Mouse (Mus musculus) neural tube, embryonic 14.5 days (tissue): Measurements from ENCODE around the gene Cel. TPM values are rescaled to one million over a fixed set of nuclear protein-coding genes. Genes with fewer than 3 reads are reported as not detected.

Experiments
- ATAC-seq: fragments of 200-750 bp; cut with Nextera tagmentation; 2 replicates; pipeline ENCODE4 v1.8.0; 2017; ENCODE audit warnings: low read depth, mild to moderate bottlenecking, moderate TSS enrichment, moderate library complexity
- H3K27ac ChIP-seq: fragments of 300-500 bp; sonication (generic); 2 replicates; pipeline ENCODE4 v1.5.1; 2014; ENCODE audit warnings: low read depth, mild to moderate bottlenecking, control low read depth, low read length, moderate library complexity, mixed read lengths
- H3K27me3 ChIP-seq: fragments of 300-500 bp; sonication (generic); 2 replicates; pipeline ENCODE4 v1.6.1; 2014; ENCODE audit warnings: low read length; ENCODE audit not compliant: control insufficient read depth, insufficient read depth
- H3K36me3 ChIP-seq: fragments of 300-500 bp; sonication (generic); 2 replicates; pipeline ENCODE4 v1.6.1; 2014; ENCODE audit warnings: low read length, mixed read lengths; ENCODE audit not compliant: control insufficient read depth, insufficient read depth
- H3K4me1 ChIP-seq: fragments of 300-500 bp; sonication (generic); 2 replicates; pipeline ENCODE4 v1.6.1; 2014; ENCODE audit warnings: low read length; ENCODE audit not compliant: control insufficient read depth, insufficient read depth
- H3K4me2 ChIP-seq: fragments of 300-500 bp; sonication (generic); 2 replicates; pipeline ENCODE4 v1.6.1; 2014; ENCODE audit warnings: mild to moderate bottlenecking, low read depth, low read length, control low read depth
- H3K4me3 ChIP-seq: fragments of 300-500 bp; sonication (generic); 2 replicates; pipeline ENCODE4 v1.5.1; 2014; ENCODE audit warnings: low read depth, low read length, control low read depth, mixed read lengths
- H3K9ac ChIP-seq: fragments of 300-500 bp; sonication (generic); replicated peaks from 2 replicates; pipeline ENCODE4 v1.6.1; 2014; ENCODE audit warnings: low read depth, mild to moderate bottlenecking, control low read depth, low read length, mixed read lengths
- H3K9me3 ChIP-seq: fragments of 300-500 bp; sonication (generic); 2 replicates; pipeline ENCODE4 v1.6.1; 2016; ENCODE audit warnings: low read length; ENCODE audit not compliant: control insufficient read depth
- WGBS: fragments of 180-500 bp; shearing (Covaris S2); extraction: QIAGEN DNeasy Blood & Tissue Kit; methylation state at CpG from one replicate; pipeline ENCODE4 v1.1.7; 2014; 5-methylcytosine and 5-hydroxymethylcytosine counted together
- polyA plus RNA-seq: library from polyadenylated mRNA; unstranded; fragments of >200 nt; fragmentation: Nextera tagmentation; extraction: Ambion mirVana; gene quantifications from 2 replicates; pipeline ENCODE4 v1.2.1, GENCODE M21; 2014

Gene Cel
- not detected in 2 replicates for polyA plus RNA-seq

DNA sequence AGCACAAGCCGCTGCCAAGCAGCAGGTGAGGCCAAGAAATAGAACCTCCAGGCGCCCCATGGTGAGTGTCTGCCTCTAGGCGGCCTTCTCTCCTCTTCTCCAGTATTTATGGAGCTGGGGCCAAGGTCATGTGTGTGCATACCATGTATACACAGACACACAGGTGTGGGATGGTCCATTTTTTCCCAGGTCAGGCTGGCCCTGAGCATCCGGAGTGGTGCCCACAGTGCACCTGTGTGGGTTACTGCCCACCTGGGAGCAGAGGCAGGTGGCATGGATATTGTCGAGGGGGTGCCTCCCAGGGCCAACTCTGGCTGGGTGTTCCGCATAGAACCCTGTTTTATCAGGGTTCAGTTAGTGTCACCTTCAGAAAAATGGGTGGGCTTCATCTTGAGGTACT lies at the start of gene Cel:
Gene Cel, minus strand, starts transcription at position 101 of the 400 bp plus-strand sequence.
- H3K27me3 ChIP-seq = no peaks in the 10 kb centered on the region
- H3K4me1 ChIP-seq = no peaks in the 10 kb centered on the region
- H3K36me3 ChIP-seq = peaks cover 13% of the 10 kb centered on the region; the same call in 1 of the 2 replicates
- no peak within 1 kb of the TSS for H3K27ac ChIP-seq
- no peak within 1 kb of the TSS for H3K9ac ChIP-seq
- no peaks in the 10 kb centered on the region for H3K9me3 ChIP-seq
- ATAC-seq = no peak
- 72% methylated on average over 6 of the region's 6 CpGs for WGBS
- H3K4me2 ChIP-seq = no peak within 1 kb of the TSS
- H3K4me3 ChIP-seq = no peak within 1 kb of the TSS

DNA sequence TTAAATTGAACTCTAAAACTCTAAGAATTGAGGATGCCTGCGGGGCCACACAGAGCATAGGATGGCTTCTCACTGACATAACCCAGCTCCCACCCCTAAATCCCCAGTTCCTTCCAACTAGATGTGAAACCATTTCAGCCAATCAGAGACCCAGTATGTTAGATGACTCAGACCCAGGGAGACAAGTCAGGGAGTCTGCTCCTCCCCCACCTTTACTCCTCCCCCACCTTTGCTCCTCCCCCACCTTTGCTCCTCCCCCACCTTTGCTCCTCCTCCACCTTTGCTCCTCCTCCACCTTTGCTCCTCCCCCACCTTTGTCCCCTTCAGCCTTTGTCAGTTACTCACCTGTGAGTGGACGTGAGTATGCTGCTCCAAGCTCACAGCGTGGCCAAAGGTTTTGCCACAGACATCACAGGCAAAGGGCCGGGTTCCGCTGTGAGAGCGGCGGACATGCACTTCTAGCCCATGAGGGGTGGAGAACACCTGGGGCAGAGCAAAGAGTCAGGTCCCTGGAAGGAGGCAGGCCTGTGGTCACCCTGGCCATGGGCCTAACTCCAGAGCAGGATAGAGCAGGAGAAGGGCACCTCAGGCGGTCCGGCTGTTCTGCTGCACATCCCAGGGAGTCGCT lies 49.3 kb upstream of the Cel start:
- ATAC-seq = no peak
- Histone ChIP-seq H3K9ac (no peak overlapping the region), H3K4me2 (no peak overlapping the region), H3K36me3 (no peaks in the 10 kb centered on the region), H3K4me3 (no peak overlapping the region), H3K27ac (no peak overlapping the region), H3K27me3 (no peaks in the 10 kb centered on the region), H3K9me3 (no peaks in the 10 kb centered on the region), H3K4me1 (no peaks in the 10 kb centered on the region)
- WGBS = 69% methylated on average over 10 of the region's 10 CpGs

DNA sequence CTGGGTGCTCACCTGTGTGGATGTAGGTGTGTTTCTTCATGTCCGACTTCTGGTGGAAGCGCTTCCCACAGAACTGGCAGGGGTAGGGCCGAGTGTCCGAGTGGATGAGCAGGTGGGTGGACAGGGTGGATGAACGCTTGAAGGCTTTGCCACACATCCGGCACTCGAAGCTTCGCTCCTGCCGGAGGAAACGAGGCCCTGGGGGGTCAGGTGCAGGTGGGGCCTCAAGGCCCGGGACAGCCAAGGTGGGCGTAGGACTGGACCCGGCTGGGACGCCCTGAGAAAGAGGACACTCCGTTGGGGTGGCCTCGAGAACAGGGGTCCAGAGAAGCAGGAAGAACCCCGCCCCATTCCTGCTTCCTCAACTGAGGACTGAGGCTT lies 48.2 kb upstream of the Cel start:
- no peak overlapping the region for H3K9ac ChIP-seq
- no peak overlapping the region for H3K4me2 ChIP-seq
- H3K4me3 ChIP-seq = no peak overlapping the region
- no peaks in the 10 kb centered on the region for H3K27me3 ChIP-seq
- 89% methylated on average over 17 of the region's 17 CpGs for WGBS
- no peaks in the 10 kb centered on the region for H3K36me3 ChIP-seq
- no peaks in the 10 kb centered on the region for H3K9me3 ChIP-seq
- H3K27ac ChIP-seq = no peak overlapping the region
- ATAC-seq = no peak
- no peaks in the 10 kb centered on the region for H3K4me1 ChIP-seq

DNA sequence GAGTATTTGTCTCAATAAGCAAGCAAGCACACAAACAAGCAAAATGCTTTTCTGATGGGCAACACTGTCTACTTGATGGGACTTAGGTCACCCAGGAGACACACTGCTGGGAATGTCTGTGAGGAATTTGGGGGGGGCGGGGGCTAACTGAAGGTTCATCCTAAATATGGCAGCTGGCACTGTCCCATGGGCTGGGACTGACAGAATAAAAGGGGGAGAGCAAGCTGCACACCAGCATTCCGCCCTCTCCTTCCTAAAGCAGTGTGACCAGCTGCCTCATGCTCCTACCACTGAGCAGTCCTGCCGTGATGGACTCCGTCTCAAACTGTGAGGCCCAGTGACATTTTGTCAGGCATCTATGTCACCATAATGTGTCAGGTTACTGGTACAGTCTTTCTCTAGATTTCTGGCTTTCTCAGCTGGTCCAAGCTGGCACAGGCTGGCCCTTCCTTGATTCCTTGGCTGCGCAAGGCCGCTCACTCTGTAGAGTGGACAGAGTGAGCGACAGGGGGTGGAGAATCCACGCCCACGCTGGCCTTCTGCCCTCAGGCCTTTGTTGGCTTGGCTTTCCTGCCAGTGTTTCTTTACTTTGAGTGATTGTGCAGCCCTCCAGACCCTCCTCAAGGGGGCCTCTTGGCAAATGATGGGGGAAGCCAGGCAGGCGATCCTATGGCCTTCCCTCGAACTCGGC lies 47.7 kb upstream of the Cel start:
- H3K9ac ChIP-seq = no peak overlapping the region

DNA sequence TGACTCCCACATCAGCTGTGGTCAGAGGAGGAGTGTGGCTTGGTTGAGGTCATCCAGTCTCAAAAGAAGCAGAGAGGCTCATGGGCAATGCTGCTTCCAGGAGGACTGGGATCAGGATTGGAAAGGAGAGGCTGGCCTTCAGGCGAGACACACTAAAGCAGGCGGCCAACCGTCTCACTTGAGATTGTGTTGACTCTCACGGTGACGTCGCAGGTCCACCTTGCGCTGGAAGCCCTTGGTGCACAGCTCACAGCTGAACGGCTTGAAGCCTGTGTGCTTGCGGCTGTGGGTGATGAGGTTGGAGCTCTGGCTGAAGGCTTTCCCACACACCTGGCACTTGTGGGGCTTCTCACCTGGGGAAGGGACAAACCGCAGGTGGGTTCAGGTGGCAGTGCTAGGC lies 46.6 kb upstream of the Cel start:
- Histone ChIP-seq H3K4me3 (no peak overlapping the region), H3K9me3 (no peaks in the 10 kb centered on the region), H3K9ac (no peak overlapping the region), H3K27ac (no peak overlapping the region), H3K36me3 (no peaks in the 10 kb centered on the region), H3K4me2 (no peak overlapping the region), H3K4me1 (no peaks in the 10 kb centered on the region), H3K27me3 (no peaks in the 10 kb centered on the region)
- no peak for ATAC-seq
- 94% methylated on average over 10 of the region's 10 CpGs for WGBS

More for the DNA sequence above, 47.7 kb upstream of the Cel start:
- Histone ChIP-seq H3K36me3 (no peaks in the 10 kb centered on the region), H3K4me3 (no peak overlapping the region), H3K27ac (no peak overlapping the region), H3K4me2 (no peak overlapping the region), H3K27me3 (no peaks in the 10 kb centered on the region), H3K4me1 (no peaks in the 10 kb centered on the region), H3K9me3 (no peaks in the 10 kb centered on the region)
- no peak for ATAC-seq
- 67% methylated on average over 12 of the region's 12 CpGs for WGBS

DNA sequence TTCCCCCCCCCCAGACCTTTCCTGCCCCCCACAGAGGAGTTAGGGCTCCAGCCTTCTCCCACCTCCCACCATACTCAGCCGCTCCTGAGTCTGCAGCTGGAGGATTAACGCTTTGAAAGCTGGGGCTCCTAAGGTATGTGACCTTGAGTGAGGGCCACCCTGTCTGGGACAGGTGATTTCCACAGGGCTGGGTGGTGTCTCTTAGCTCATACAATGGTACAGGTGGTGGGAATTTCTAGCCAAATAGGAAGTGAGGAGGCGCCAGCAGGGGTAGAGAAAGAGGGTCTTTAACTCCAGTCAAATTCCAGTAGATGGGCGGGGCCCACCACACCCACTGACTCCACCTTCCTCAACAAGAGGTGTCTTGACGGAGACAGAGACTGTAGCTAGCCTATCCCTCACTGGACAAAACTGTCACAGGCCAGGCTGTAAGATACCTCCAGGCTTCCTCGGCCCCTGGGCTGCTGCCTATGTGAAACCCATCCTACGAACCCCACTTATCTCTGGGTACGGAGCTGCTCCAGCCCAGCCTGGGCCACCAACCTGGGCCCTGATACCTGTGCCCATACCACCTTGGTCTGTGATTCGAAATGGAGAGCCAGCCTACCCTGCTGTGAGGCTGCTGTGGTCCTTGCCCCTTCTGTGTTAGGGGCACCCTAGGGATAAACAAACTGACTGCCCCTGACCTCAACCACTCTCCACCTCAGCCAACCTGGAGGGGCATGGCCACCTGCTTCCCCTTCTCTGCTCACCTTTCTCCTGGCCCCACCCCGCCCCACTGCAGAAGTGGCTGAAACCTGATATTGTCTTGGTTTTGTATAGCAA lies 44.4 kb upstream of the Cel start:
- Histone ChIP-seq H3K9ac (no peak overlapping the region), H3K4me2 (no peak overlapping the region), H3K4me1 (no peaks in the 10 kb centered on the region), H3K27me3 (no peaks in the 10 kb centered on the region), H3K4me3 (no peak overlapping the region), H3K27ac (no peak overlapping the region), H3K9me3 (no peaks in the 10 kb centered on the region), H3K36me3 (no peaks in the 10 kb centered on the region)
- ATAC-seq = no peak
- 51% methylated on average over 10 of the region's 10 CpGs for WGBS

DNA sequence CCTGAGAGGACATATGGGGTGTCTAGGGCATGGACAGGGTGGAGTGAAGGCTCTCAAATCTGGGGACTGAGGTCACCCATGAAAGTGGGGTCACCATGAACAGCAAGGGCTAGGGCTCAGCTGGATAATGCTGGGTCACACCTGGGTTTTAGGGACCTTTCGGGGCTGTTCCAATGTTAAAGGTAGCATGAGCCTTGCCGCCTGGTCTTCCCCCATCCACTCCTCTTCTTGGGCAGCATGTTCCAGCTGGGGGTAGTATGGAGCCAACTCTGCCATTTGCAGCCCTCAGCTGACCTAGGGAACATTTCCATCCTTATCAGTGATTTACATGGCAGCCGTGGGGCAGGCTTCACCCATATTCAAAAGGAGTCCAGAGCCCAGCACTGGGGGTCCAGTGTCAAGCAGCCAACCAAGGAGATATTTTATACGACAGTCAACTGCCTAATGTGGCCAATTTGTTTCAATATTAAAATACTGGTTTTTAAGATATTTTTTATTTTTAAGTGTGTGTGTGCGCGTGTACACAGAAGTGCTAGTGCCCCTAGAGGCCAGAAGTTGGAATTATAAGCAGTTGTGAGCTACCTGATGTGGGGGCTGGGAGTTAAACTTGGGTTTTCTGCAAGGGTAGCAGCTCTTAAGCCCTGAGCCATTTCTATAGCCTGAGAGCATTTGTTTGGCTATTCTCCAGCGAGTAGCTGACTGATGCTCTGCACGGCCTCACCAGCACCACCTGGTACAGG lies 43.6 kb upstream of the Cel start:
- Histone ChIP-seq H3K27me3 (no peaks in the 10 kb centered on the region), H3K9ac (no peak overlapping the region), H3K9me3 (no peaks in the 10 kb centered on the region), H3K4me3 (no peak overlapping the region), H3K4me2 (no peak overlapping the region), H3K27ac (no peak overlapping the region), H3K4me1 (no peaks in the 10 kb centered on the region), H3K36me3 (no peaks in the 10 kb centered on the region)
- no peak for ATAC-seq
- 66% methylated on average over 8 of the region's 8 CpGs for WGBS

DNA sequence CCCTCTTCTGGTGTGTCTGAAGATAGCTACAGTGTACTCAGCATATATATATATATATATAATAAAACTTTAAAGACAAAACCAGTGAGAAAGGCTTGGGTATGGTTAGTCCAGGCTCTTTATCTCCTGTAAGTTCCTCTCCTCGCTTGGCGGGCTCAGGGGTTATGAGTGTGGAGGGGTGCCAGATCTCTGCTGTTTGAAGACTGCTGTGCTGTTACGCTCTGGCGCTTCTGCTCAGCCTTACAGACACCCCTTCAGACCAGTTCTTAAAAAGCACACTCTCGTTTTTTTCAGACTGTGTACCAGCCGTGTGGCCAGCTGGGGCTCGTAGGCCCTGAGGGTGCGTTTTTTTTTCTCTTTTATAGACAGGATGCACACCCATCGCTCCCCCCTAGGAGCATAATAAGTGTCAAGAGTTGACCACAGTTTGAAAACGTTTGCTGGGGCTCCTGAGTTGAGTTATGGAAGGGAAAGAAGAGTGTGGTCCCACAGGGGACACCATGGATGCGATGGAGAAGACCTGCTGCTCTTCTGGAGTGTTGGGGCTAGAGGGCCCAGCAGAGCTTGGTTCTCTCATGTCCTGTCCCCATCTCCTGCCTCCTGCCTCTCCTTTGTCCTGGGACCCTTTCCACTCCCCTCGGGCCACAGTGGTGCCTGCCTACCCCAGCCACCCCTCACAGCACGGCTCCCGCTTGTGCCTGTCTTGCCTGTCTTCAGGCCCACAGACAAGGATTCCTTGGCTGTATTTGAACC lies 42.8 kb upstream of the Cel start:
- H3K9me3 ChIP-seq = no peaks in the 10 kb centered on the region
- H3K9ac ChIP-seq = no peak overlapping the region
- WGBS = 60% methylated on average over 14 of the region's 14 CpGs
- no peak overlapping the region for H3K27ac ChIP-seq
- no peaks in the 10 kb centered on the region for H3K27me3 ChIP-seq
- H3K4me1 ChIP-seq = no peaks in the 10 kb centered on the region
- no peaks in the 10 kb centered on the region for H3K36me3 ChIP-seq
- H3K4me3 ChIP-seq = no peak overlapping the region
- H3K4me2 ChIP-seq = no peak overlapping the region
- ATAC-seq = no peak
